Mouse (Mus musculus): ENCODE measurements around the gene Prkcd. TPM values are rescaled to one million over a fixed set of nuclear protein-coding genes. Genes with fewer than 3 reads are reported as not detected.

Prkcd gene
- polyA plus RNA-seq, 1 experiment, result 47.5 TPM

DNA sequence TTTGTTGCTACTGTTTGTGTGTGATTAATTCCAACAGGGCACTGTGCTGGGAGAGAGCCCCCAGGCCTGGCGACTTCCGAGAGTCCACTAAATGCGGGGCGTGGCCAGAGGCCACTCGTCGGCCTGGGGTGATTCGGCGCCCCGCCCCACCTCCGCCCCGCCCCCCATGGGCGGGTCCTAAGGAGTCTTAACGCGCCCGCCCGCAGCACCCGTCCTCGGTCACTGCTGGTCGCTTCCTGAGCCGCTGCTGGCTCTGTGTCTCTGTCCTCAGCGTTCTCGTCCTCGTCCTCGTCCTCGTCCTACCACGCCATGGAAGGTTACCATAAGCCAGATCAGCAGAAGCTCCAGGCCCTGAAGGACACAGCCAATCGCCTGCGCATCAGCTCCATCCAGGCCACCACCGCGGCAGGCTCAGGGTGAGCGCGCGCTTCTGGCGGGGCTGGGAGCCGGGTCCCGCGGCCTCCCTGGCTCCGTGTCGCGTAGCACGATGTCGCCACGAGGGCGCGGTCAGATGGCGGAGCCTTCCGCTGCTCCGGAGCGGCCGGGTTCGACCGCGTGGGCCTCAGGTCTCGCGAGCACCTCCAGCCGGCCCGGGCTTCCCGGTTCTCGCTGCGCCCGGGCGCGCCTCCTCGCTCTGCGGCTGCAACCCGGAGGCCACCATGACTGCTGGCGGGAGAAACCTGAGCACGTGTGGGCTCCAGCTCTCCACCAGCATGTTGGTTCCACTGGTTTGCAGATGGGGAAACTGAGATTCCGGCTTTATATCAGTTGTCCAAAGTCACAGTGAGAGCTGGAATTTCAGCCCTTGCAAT lies 76.8 kb downstream of the Prkcd start:
- Histone ChIP-seq H3K27me3 (ENCODE audit: control insufficient read depth, insufficient read depth, low read length, poor library complexity, severe bottlenecking) (no peaks in the 10 kb centered on the region), H3K27ac (ENCODE audit: insufficient read depth, low read length) (peak overlapping the region; percentile 23; the same call in 1 of the 2 replicates), H3K4me3 (ENCODE audit: low read depth, low read length) (peak overlapping the region; percentile 86), H3K4me1 (ENCODE audit: control insufficient read depth, insufficient read depth, low read length) (peaks cover 1% of the 10 kb centered on the region), H3K9me3 (replicated peaks; ENCODE audit: control insufficient read depth, insufficient read depth, low read length, poor library complexity, severe bottlenecking) (no peaks in the 10 kb centered on the region), H3K36me3 (ENCODE audit: control insufficient read depth, insufficient read depth, low read length, poor library complexity, severe bottlenecking) (peaks cover 10% of the 10 kb centered on the region), H3K9ac (ENCODE audit: low read depth, poor library complexity, severe bottlenecking) (peak overlapping the region; percentile 89)
- TF ChIP-seq POLR2A (IDR thresholded peaks at IDR 0.05; ENCODE audit: insufficient read depth, low read length) (peak; percentile 98), EP300 (IDR thresholded peaks at IDR 0.05; ENCODE audit: insufficient read depth, low read depth, low read length) (no peak)

DNA sequence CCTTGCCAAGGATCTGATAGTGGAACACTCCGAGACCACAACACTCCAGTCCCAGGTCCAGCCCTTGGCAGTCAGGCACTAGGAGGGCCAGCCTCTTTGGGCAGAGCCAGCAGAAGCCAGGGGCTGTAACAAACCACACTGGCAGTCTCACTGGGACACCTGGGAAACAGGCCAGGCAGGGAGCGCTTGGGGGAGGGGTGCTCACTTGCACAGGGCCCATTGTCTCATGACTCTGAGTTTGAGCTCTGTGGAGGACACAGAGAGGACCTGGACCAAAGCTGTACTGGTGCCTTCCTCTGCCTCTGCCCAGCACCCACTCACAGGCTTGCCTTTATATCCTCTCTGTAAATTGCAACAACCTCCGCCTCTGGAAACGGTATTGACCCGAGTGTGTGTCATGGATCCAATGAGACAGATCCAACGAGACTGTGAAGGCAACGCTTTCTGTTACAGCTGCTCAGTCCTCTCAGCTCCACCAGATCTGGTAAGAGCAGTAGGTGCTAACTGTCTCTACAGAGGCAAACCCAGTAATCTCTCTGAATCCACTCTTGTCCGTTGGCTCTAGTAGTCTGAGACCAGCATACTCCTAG lies 77.8 kb downstream of the Prkcd start, which contains the start of gene Tkt:
TSS of gene Tkt (plus strand) at position 229 of the 590 bp plus-strand sequence.
- peak within 1 kb of the TSS; percentile 37 for H3K27ac ChIP-seq (ENCODE audit: insufficient read depth, low read length)
- H3K27me3 ChIP-seq (ENCODE audit: control insufficient read depth, insufficient read depth, low read length, poor library complexity, severe bottlenecking), result no peaks in the 10 kb centered on the region
- peak within 1 kb of the TSS; percentile 86 for H3K4me3 ChIP-seq (ENCODE audit: low read depth, low read length)
- no peak for TF ChIP-seq POLR2A (IDR thresholded peaks at IDR 0.05; ENCODE audit: insufficient read depth, low read length)
- H3K36me3 ChIP-seq (ENCODE audit: control insufficient read depth, insufficient read depth, low read length, poor library complexity, severe bottlenecking), result peaks cover 5% of the 10 kb centered on the region
- H3K4me1 ChIP-seq (ENCODE audit: control insufficient read depth, insufficient read depth, low read length), result peaks cover 1% of the 10 kb centered on the region
- H3K9ac ChIP-seq (ENCODE audit: low read depth, poor library complexity, severe bottlenecking), result peak within 1 kb of the TSS; percentile 89
- no peaks in the 10 kb centered on the region for H3K9me3 ChIP-seq (replicated peaks; ENCODE audit: control insufficient read depth, insufficient read depth, low read length, poor library complexity, severe bottlenecking)

Other genes with a start within 250 kb of the Prkcd start
- gene Dcp1a, start 146.7 kb downstream of the Prkcd start, polyA plus RNA-seq (2011; ENCODE audit: insufficient read depth, insufficient read length, low read depth, missing spikeins), result 52.2 and 54.6 TPM in 2 replicates
- 0.18 and 0.24 TPM in 2 replicates for gene Cacna1d, start 134.8 kb downstream of the Prkcd start, polyA plus RNA-seq (2011; ENCODE audit: insufficient read depth, insufficient read length, low read depth, missing spikeins)
- 794 and 868 TPM in 2 replicates for gene Tkt, start 77.9 kb downstream of the Prkcd start, polyA plus RNA-seq (2011; ENCODE audit: insufficient read depth, insufficient read length, low read depth, missing spikeins)
- gene Rft1, start 28.1 kb upstream of the Prkcd start, polyA plus RNA-seq (2011; ENCODE audit: insufficient read depth, insufficient read length, low read depth, missing spikeins), result 17.0 and 18.1 TPM in 2 replicates
- 9.8 and 12.0 TPM in 2 replicates for gene Sfmbt1, start 88.6 kb upstream of the Prkcd start, polyA plus RNA-seq (2011; ENCODE audit: insufficient read depth, insufficient read length, low read depth, missing spikeins)
- 18.1 and 18.6 TPM in 2 replicates for gene Tmem110, start 199.4 kb upstream of the Prkcd start, polyA plus RNA-seq (2011; ENCODE audit: insufficient read depth, insufficient read length, low read depth, missing spikeins)